Mouse (Mus musculus): Measurements from ENCODE around the gene Cntnap1. TPM values are rescaled to one million over a fixed set of nuclear protein-coding genes. Genes with fewer than 3 reads are reported as not detected.

Cntnap1 gene
- polyA plus RNA-seq (2015; fragmentation: Illumina TruSeq; extraction: RNeasy Lipid Tissue Mini Kit (QIAGEN cat#74804); ENCODE audit: low read depth, low replicate concordance): 98.9 TPM

DNA sequence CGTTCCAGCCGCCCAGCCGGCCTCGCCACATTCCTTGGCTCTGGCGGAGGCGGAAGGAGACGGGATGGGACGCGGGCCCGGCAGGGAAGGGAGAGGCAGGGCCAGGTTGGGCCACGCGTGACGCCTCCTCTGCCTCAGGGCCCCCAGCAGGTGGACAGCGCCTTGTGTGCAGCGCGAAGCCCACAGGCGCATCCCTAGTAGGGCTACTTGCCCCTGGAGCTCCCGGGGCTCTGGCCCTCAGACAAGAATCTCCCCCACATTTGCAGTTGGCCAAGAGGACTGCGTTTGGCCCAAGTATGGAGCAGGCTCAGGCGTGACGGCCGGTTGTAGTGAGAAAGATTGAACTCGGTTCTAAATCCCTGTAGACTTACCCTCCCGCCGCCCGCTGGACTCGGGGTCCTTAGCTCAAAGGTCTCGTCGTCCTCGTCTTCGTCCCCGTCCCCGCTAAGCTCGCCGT is at the start of gene Cntnap1:
Gene Cntnap1 (plus strand): TSS at position 170 of the 457 bp plus-strand sequence.

DNA sequence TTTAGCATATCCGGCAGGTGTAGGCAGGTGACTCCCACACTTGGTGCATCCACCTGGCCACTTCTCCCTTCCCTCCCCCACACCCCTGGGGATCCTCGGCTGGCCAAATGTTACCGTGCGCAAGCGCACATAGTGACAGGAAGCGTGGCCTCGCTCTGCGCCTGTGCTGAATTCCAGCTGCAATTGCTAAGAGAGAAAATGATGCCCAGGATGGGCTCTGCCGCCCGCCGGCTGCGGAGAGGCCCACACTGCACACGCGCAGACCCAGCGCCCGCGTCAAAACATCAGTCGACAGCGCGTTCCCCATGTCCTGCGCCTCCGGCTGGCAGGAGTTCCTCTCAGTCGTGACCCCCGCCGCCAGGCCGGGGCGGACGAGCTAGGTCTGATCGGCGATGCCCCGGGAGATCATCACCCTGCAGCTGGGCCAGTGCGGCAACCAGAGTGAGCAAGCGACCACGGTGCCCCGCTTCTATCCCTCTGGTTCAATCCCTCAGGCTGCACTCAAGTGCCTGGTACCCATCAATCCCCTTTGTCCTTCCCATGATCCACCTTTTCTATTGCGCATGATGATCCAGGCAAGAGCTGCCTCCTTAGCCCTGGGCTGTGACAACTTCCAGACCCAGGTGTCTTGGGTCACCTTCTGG is 14.5 kb upstream of the Cntnap1 start, which contains the start of gene Tubg2:
Gene Tubg2 (plus strand): TSS at position 180 of the 644 bp plus-strand sequence.

DNA sequence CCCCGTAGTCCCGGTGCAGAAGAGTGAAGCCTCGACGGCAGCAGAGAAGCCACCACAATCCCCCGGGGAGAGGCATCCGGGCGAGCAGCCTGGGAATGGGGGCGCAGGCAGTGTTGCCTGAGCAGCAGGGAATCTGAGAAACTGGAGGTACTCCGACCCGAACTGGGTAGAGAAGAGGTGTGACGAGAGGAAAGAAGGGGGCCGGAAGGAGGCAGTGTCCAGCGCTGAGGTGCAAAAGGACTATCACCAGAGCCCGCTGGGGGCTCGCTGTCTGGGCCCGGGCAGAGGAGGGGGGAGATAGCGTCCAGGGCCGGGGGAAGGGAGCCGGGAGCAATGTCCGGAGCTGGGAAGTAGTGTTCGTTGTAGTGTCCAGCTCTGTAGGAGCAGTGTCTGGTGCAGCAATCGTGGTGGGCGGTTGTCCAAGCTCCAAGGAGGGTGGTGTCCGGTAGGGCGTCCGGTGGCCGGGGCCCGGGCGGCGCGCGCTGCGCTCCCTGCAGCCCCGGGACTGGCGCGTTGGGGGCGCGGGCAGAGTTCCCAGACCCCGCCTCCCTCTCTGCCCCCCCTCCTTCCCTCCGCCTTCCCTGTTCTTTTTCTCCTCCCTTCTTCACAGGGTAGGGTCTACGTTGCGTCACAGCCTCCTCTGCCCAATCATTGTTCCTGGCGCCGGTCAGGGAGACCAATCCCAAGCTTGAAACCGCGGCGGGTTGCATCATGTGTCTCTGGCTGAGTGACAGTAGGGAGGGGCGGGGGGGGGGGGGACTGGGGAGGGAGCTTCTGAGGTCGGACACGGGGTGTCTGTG is 688 bp downstream of the Cntnap1 start, which contains the start of gene Plekhh3:
Gene Plekhh3 (minus strand): TSS at position 541 of the 800 bp plus-strand sequence.

DNA sequence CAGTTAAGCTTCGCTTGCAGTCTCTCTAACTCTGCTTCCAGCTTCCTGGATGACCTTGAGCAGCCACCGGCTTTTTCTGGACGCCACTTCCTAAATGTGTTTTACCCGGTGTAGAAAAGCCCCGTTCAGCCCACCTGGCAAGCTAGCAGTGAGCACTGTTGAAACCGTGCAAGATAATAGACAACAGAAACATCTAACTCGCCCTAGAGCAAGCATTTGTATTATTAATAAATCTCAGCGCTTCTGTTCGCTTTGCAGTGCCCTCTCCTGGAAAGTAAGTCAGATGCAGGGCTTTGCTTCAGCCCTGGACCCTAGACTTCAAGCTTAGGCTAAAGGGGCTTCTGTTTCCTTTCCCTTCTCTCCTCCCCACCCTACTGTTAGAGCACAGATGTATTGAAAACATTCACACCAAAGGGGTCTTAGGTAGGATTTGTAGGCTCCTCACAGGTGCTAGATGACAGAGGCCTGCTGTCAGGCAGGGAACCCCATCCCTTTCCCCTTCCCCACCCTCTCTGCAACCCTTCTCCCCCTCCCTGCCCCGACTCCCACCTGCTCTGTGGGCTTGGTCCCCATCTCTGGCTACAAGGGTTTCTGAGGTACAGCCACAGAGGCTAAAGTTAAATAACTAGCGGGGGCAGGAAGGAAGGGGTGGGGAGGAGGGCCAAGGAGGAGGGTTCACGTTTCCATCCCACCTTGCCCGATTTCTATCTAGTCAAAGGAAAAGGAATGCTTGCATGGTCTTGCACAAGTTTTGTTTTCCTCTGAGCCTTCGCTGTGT is 4.7 kb downstream of the Cntnap1 start, which contains the start of gene Ccr10:
Gene Ccr10 (minus strand): TSS at position 593 of the 778 bp plus-strand sequence.

DNA sequence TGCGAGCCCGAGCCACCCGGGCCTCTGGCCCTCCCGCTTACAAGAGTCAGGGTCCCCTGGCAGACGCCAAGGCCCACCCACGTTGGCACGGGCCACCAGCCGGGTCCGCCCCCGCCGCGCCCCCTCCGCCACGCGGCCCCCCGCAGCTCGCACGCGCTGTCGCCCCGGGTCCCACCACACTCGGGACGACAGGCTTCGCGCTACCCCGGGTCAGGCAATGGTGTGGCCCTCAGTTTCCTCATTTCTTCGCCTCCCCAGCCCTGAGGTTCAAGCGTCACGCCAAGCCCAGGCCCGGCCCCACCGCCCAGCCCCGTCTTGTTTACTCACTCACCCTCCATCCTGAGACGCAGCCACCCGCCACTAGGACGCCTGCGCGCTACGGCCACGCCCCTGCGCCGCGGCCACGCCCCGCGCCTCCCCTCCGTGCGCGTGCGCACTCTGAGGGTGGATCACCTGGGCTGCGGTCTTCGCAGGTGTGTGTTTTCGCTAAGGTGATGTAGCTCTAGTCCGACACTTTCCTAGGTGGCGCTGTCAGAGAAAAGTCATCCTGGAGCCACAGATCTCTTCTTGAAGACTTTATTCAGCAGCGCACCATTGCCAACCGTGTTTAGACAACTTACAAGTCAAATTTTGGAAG is 55.9 kb downstream of the Cntnap1 start, which contains the start of gene Ezh1:
Gene Ezh1 (minus strand): TSS at position 399 of the 637 bp plus-strand sequence.

Other genes starting within 250 kb of the Cntnap1 start
- gene Stat3, start 231.0 kb upstream of the Cntnap1 start, polyA plus RNA-seq (2015; fragmentation: Illumina TruSeq; extraction: RNeasy Lipid Tissue Mini Kit (QIAGEN cat#74804); ENCODE audit: low read depth, low replicate concordance): 26.4 TPM
- gene Cavin1, start 199.6 kb upstream of the Cntnap1 start, polyA plus RNA-seq (2015; fragmentation: Illumina TruSeq; extraction: RNeasy Lipid Tissue Mini Kit (QIAGEN cat#74804); ENCODE audit: low read depth, low replicate concordance): 12.8 TPM
- gene Atp6v0a1, start 161.1 kb upstream of the Cntnap1 start, polyA plus RNA-seq (2015; fragmentation: Illumina TruSeq; extraction: RNeasy Lipid Tissue Mini Kit (QIAGEN cat#74804); ENCODE audit: low read depth, low replicate concordance): 258 TPM
- 6.4 TPM for gene Naglu, start 100.5 kb upstream of the Cntnap1 start, polyA plus RNA-seq (2015; fragmentation: Illumina TruSeq; extraction: RNeasy Lipid Tissue Mini Kit (QIAGEN cat#74804); ENCODE audit: low read depth, low replicate concordance)
- gene Hsd17b1, start 92.1 kb upstream of the Cntnap1 start, polyA plus RNA-seq (2015; fragmentation: Illumina TruSeq; extraction: RNeasy Lipid Tissue Mini Kit (QIAGEN cat#74804); ENCODE audit: low read depth, low replicate concordance): not detected
- gene Coasy, start 88.0 kb upstream of the Cntnap1 start, polyA plus RNA-seq (2015; fragmentation: Illumina TruSeq; extraction: RNeasy Lipid Tissue Mini Kit (QIAGEN cat#74804); ENCODE audit: low read depth, low replicate concordance): 25.5 TPM
- 77.5 TPM for gene Mlx, start 83.2 kb upstream of the Cntnap1 start, polyA plus RNA-seq (2015; fragmentation: Illumina TruSeq; extraction: RNeasy Lipid Tissue Mini Kit (QIAGEN cat#74804); ENCODE audit: low read depth, low replicate concordance)
- gene Psmc3ip, start 75.1 kb upstream of the Cntnap1 start, polyA plus RNA-seq (2015; fragmentation: Illumina TruSeq; extraction: RNeasy Lipid Tissue Mini Kit (QIAGEN cat#74804); ENCODE audit: low read depth, low replicate concordance): 3.9 TPM
- gene Retreg3, start 50.6 kb upstream of the Cntnap1 start, polyA plus RNA-seq (2015; fragmentation: Illumina TruSeq; extraction: RNeasy Lipid Tissue Mini Kit (QIAGEN cat#74804); ENCODE audit: low read depth, low replicate concordance): 62.6 TPM
- 52.4 TPM for gene Tubg1, start 50.6 kb upstream of the Cntnap1 start, polyA plus RNA-seq (2015; fragmentation: Illumina TruSeq; extraction: RNeasy Lipid Tissue Mini Kit (QIAGEN cat#74804); ENCODE audit: low read depth, low replicate concordance)
- gene Tubg2, start 14.6 kb upstream of the Cntnap1 start, polyA plus RNA-seq (2015; fragmentation: Illumina TruSeq; extraction: RNeasy Lipid Tissue Mini Kit (QIAGEN cat#74804); ENCODE audit: low read depth, low replicate concordance): 62.0 TPM
- 7.8 TPM for gene Plekhh3, start 828 bp downstream of the Cntnap1 start, polyA plus RNA-seq (2015; fragmentation: Illumina TruSeq; extraction: RNeasy Lipid Tissue Mini Kit (QIAGEN cat#74804); ENCODE audit: low read depth, low replicate concordance)
- not detected for gene Ccr10, start 4.9 kb downstream of the Cntnap1 start, polyA plus RNA-seq (2015; fragmentation: Illumina TruSeq; extraction: RNeasy Lipid Tissue Mini Kit (QIAGEN cat#74804); ENCODE audit: low read depth, low replicate concordance)
- 42.2 TPM for gene Ezh1, start 55.9 kb downstream of the Cntnap1 start, polyA plus RNA-seq (2015; fragmentation: Illumina TruSeq; extraction: RNeasy Lipid Tissue Mini Kit (QIAGEN cat#74804); ENCODE audit: low read depth, low replicate concordance)
- 28.6 TPM for gene Ramp2, start 75.5 kb downstream of the Cntnap1 start, polyA plus RNA-seq (2015; fragmentation: Illumina TruSeq; extraction: RNeasy Lipid Tissue Mini Kit (QIAGEN cat#74804); ENCODE audit: low read depth, low replicate concordance)
- 94.4 TPM for gene Vps25, start 83.2 kb downstream of the Cntnap1 start, polyA plus RNA-seq (2015; fragmentation: Illumina TruSeq; extraction: RNeasy Lipid Tissue Mini Kit (QIAGEN cat#74804); ENCODE audit: low read depth, low replicate concordance)
- gene Wnk4, start 90.0 kb downstream of the Cntnap1 start, polyA plus RNA-seq (2015; fragmentation: Illumina TruSeq; extraction: RNeasy Lipid Tissue Mini Kit (QIAGEN cat#74804); ENCODE audit: low read depth, low replicate concordance): 4.8 TPM
- gene Cntd1, start 108.5 kb downstream of the Cntnap1 start, polyA plus RNA-seq (2015; fragmentation: Illumina TruSeq; extraction: RNeasy Lipid Tissue Mini Kit (QIAGEN cat#74804); ENCODE audit: low read depth, low replicate concordance): 0.58 TPM
- gene Coa3, start 108.6 kb downstream of the Cntnap1 start, polyA plus RNA-seq (2015; fragmentation: Illumina TruSeq; extraction: RNeasy Lipid Tissue Mini Kit (QIAGEN cat#74804); ENCODE audit: low read depth, low replicate concordance): 223 TPM
- gene Becn1, start 131.8 kb downstream of the Cntnap1 start, polyA plus RNA-seq (2015; fragmentation: Illumina TruSeq; extraction: RNeasy Lipid Tissue Mini Kit (QIAGEN cat#74804); ENCODE audit: low read depth, low replicate concordance): 183 TPM
- gene Psme3, start 145.7 kb downstream of the Cntnap1 start, polyA plus RNA-seq (2015; fragmentation: Illumina TruSeq; extraction: RNeasy Lipid Tissue Mini Kit (QIAGEN cat#74804); ENCODE audit: low read depth, low replicate concordance): 106 TPM
- 3.6 TPM for gene Aoc2, start 154.5 kb downstream of the Cntnap1 start, polyA plus RNA-seq (2015; fragmentation: Illumina TruSeq; extraction: RNeasy Lipid Tissue Mini Kit (QIAGEN cat#74804); ENCODE audit: low read depth, low replicate concordance)
- 0.64 TPM for gene Aoc3, start 160.1 kb downstream of the Cntnap1 start, polyA plus RNA-seq (2015; fragmentation: Illumina TruSeq; extraction: RNeasy Lipid Tissue Mini Kit (QIAGEN cat#74804); ENCODE audit: low read depth, low replicate concordance)
- not detected for gene G6pc, start 197.0 kb downstream of the Cntnap1 start, polyA plus RNA-seq (2015; fragmentation: Illumina TruSeq; extraction: RNeasy Lipid Tissue Mini Kit (QIAGEN cat#74804); ENCODE audit: low read depth, low replicate concordance)
- 71.2 TPM for gene Aarsd1, start 247.1 kb downstream of the Cntnap1 start, polyA plus RNA-seq (2015; fragmentation: Illumina TruSeq; extraction: RNeasy Lipid Tissue Mini Kit (QIAGEN cat#74804); ENCODE audit: low read depth, low replicate concordance)

Data from brain, adult 10 weeks (tissue).